Mouse (Mus musculus) CH12.LX (cell line): ENCODE results near the gene Gins3.

ENCODE experiments used
- CTCF ChIP-seq, 2 experiments: IDR thresholded peaks in 1 of 2; conservative IDR thresholded peaks in 1 of 2; 2 replicates each; pipeline ENCODE4 v1.5.1; 2011 to 2012; ENCODE audit warnings: low read depth in 2 of 2, low read length in 2 of 2, improper control_type of control experiment in 1 of 2, inconsistent platforms in 1 of 2, mild to moderate bottlenecking in 1 of 2, moderate library complexity in 1 of 2
- HCFC1 ChIP-seq: IDR thresholded peaks from 2 replicates; pipeline ENCODE4 v1.6.1; 2012; ENCODE audit warnings: low read depth, mild to moderate bottlenecking, inconsistent platforms, low read length, improper control_type of control experiment
- POLR2A ChIP-seq: IDR thresholded peaks from 2 replicates; pipeline ENCODE4 v1.6.1; 2011; ENCODE audit warnings: low read depth, mild to moderate bottlenecking, improper control_type of control experiment, low read length
- ZKSCAN1 ChIP-seq: IDR thresholded peaks from 2 replicates; pipeline ENCODE4 v1.6.1; 2012; ENCODE audit warnings: low read depth, inconsistent platforms, low read length, improper control_type of control experiment, borderline replicate concordance

DNA sequence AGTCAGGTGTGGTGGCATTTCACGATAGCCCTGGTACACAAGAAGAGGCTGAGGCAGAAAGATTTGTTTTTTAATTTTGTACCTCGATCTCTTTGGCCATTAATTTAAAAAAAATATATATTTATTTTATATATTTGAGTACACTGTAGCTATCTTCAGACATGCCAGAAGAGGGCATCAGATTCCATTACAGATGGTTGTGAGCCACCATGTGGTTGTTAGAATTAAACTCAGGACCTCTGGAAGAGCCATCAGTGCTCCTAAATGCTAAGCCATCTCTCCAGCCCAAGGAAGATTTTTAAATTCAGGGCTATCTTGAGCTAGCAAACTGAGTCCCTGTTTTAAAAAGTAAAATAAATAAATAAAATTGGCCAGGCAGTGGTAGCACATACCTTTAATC, 31.1 kb upstream of the Gins3 start:
- TF ChIP-seq HCFC1: no peak
- TF ChIP-seq CTCF (conservative IDR thresholded peaks at IDR 0.05 in 1 of 2, IDR thresholded peaks at IDR 0.05 in 1 of 2; ENCODE audit: low read depth in 2 of 2, low read length in 2 of 2): peak in 1 of 2 experiments; percentile 72; a peak in 2 of 4 replicates
- no peak for TF ChIP-seq POLR2A
- TF ChIP-seq ZKSCAN1: no peak
